Mouse (Mus musculus) midbrain, embryonic 13.5 days (tissue): ENCODE results near the gene Spin2f. TPM values are rescaled to one million over a fixed set of nuclear protein-coding genes. Genes with fewer than 3 reads are reported as not detected.
"Not testable (repeated sequence)": the region's sequence is repeated elsewhere in the genome, so short reads cannot be mapped to it uniquely, and the experiment has no call there.

Source experiments
- ATAC-seq: fragments of 200-750 bp; cut with Nextera tagmentation; 2 replicates; pipeline ENCODE4 v1.8.0; 2017; ENCODE audit warnings: mild to moderate bottlenecking, moderate TSS enrichment, moderate library complexity
- H3K27ac ChIP-seq: fragments of 300-500 bp; sonication (generic); 2 replicates; pipeline ENCODE4 v1.5.1; 2015; ENCODE audit warnings: inconsistent platforms, mild to moderate bottlenecking, moderate library complexity
- H3K27me3 ChIP-seq: fragments of 300-500 bp; sonication (generic); 2 replicates; pipeline ENCODE4 v1.6.1; 2015; ENCODE audit warnings: mild to moderate bottlenecking, inconsistent platforms
- H3K36me3 ChIP-seq: fragments of 300-500 bp; sonication (generic); 2 replicates; pipeline ENCODE4 v1.6.1; 2015; ENCODE audit warnings: mild to moderate bottlenecking, inconsistent platforms
- H3K4me1 ChIP-seq: fragments of 300-500 bp; sonication (generic); replicated peaks from 2 replicates; pipeline ENCODE4 v1.6.1; 2015; ENCODE audit warnings: inconsistent platforms
- H3K4me2 ChIP-seq: fragments of 300-500 bp; sonication (generic); replicated peaks from 2 replicates; pipeline ENCODE4 v1.6.1; 2015; ENCODE audit warnings: moderate library complexity, mild to moderate bottlenecking, inconsistent platforms
- H3K4me3 ChIP-seq: fragments of 300-500 bp; sonication (generic); replicated peaks from 2 replicates; pipeline ENCODE4 v1.5.1; 2015; ENCODE audit warnings: mild to moderate bottlenecking, inconsistent platforms
- H3K9ac ChIP-seq: fragments of 300-500 bp; sonication (generic); replicated peaks from 2 replicates; pipeline ENCODE4 v1.6.1; 2015; ENCODE audit warnings: mild to moderate bottlenecking, inconsistent platforms
- H3K9me3 ChIP-seq: fragments of 300-500 bp; sonication (generic); 2 replicates; pipeline ENCODE4 v1.6.1; 2016; ENCODE audit warnings: mild to moderate bottlenecking, inconsistent platforms
- WGBS: fragments of 180-500 bp; shearing (Covaris S2); methylation state at CpG from one replicate; pipeline ENCODE4 v1.1.7; 2015; 5-methylcytosine and 5-hydroxymethylcytosine counted together
- polyA plus RNA-seq: library from polyadenylated mRNA; unstranded; fragments of >200 nt; fragmentation: Nextera tagmentation; extraction: Ambion mirVana; gene quantifications from 2 replicates; pipeline ENCODE4 v1.2.1, GENCODE M21; 2015

Gene Spin2f
- polyA plus RNA-seq, result not detected in 2 replicates

- not testable (repeated sequence) for H3K4me1 ChIP-seq, H3K9ac ChIP-seq, ATAC-seq, H3K27me3 ChIP-seq, H3K4me2 ChIP-seq, H3K27ac ChIP-seq, H3K36me3 ChIP-seq, H3K9me3 ChIP-seq, H3K4me3 ChIP-seq
- WGBS, result 58% methylated on average over 1 of the region's 6 CpGs
Observed at GRCm38 (mm10) chrX:31253594-31253993, at the start of gene Spin2f. Gene Spin2f, plus strand, starts transcription at chrX:31253894.

GRCm38 (mm10) chrX:31212136-31212535, 41.6 kb upstream of the Spin2f start:
- WGBS, result 88% methylated on average over 7 of the region's 7 CpGs
- peaks cover 20% of the 10 kb centered on the region for H3K9me3 ChIP-seq
- not testable (repeated sequence) for H3K4me2 ChIP-seq, H3K9ac ChIP-seq, H3K4me1 ChIP-seq, ATAC-seq, H3K27ac ChIP-seq, H3K4me3 ChIP-seq, H3K36me3 ChIP-seq, H3K27me3 ChIP-seq

GRCm38 (mm10) chrX:31223536-31223935, 30.2 kb upstream of the Spin2f start:
- not testable (repeated sequence) for H3K4me2 ChIP-seq, H3K9ac ChIP-seq, ATAC-seq, H3K4me3 ChIP-seq, H3K36me3 ChIP-seq, H3K4me1 ChIP-seq, H3K27ac ChIP-seq, H3K27me3 ChIP-seq
- WGBS, result 85% methylated on average over 9 of the region's 9 CpGs
- peaks cover 36% of the 10 kb centered on the region for H3K9me3 ChIP-seq

GRCm38 (mm10) chrX:31235088-31235487, 18.6 kb upstream of the Spin2f start:
- H3K27ac ChIP-seq, H3K9ac ChIP-seq, H3K4me3 ChIP-seq, H3K36me3 ChIP-seq, ATAC-seq, H3K4me2 ChIP-seq, H3K4me1 ChIP-seq, H3K27me3 ChIP-seq: not testable (repeated sequence)
- H3K9me3 ChIP-seq, result peaks cover 33% of the 10 kb centered on the region
- WGBS, result 64% methylated on average over 4 of the region's 4 CpGs

- not testable (repeated sequence) for ATAC-seq, H3K4me3 ChIP-seq, H3K4me1 ChIP-seq, H3K4me2 ChIP-seq, H3K27ac ChIP-seq, H3K27me3 ChIP-seq, H3K9ac ChIP-seq, H3K36me3 ChIP-seq
- H3K9me3 ChIP-seq, result peaks cover 18% of the 10 kb centered on the region
- 76% methylated on average over 3 of the region's 3 CpGs for WGBS
Observed at GRCm38 (mm10) chrX:31241754-31242153, 11.9 kb upstream of the Spin2f start.

Other genes starting within 250 kb of the Spin2f start
- not detected in 2 replicates for gene Btbd35f29, start 136.2 kb upstream of the Spin2f start, polyA plus RNA-seq
- not detected in 2 replicates for gene Btbd35f26, start 82.6 kb downstream of the Spin2f start, polyA plus RNA-seq
- gene Btbd35f19, start 130.0 kb downstream of the Spin2f start, polyA plus RNA-seq, result not detected in 2 replicates